Mouse (Mus musculus): ENCODE measurements around the gene Gp9.
A peak's percentile ranks its signal among the peaks of the same experiment; 100 is the strongest.

The Gp9 gene

DNA sequence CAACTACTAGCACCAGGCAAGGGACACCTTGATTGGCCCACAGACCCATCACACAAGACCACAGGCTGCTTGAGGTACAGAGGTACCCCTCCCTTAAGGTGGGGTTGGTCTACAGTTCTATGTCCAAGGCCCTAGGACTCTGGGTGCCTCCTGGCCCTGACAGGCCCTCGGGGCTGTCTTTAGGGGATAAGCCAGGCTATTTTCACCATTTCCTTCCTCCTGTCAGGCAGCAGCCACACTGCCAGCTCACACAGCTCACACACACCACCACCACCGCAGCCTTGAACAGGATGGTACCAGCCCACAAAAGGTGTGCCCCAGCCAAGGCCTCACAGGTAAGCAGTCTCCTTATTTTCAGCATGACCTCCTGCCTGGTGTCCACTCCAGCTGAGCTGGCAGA lies at the start of gene Gp9:
Gene Gp9, plus strand, starts transcription at position 231 of the 400 bp plus-strand sequence.
- DNase-seq (ENCODE audit: low read depth): no peak

DNA sequence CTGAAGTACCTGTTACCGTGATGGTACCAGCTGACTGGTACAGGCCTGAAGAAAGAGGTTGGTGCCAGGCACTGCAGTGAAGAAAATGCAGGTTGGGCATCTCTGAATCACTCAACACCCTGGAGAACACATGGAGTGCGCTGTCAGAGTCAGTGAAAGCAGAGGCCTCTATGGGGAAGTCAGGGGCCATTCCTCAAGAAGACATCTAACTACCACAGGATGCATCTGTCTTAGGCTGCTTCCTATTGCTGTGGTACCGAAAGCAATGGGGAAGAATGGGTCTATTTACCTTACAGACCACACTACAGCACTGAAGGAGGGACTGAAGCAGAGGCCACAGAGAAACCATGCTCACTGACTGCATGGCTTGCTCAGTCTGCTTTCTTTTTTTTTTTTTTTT lies 49.8 kb upstream of the Gp9 start:
- DNase-seq (ENCODE audit: low read depth): no peak

- DNase-seq (ENCODE audit: low read depth): no peak
These were observed 47.7 kb upstream of the Gp9 start for GRCm38 (mm10) chr6:87730141-87730540.

- peak; percentile 15 for DNase-seq (ENCODE audit: low read depth)
These were observed 47.0 kb upstream of the Gp9 start, which contains the start of gene Efcc1 for GRCm38 (mm10) chr6:87730591-87731462. Gene Efcc1 (plus strand): TSS chr6:87730869.

- DNase-seq (ENCODE audit: low read depth): no peak
These were observed 46.3 kb upstream of the Gp9 start for GRCm38 (mm10) chr6:87731463-87732095.

DNA sequence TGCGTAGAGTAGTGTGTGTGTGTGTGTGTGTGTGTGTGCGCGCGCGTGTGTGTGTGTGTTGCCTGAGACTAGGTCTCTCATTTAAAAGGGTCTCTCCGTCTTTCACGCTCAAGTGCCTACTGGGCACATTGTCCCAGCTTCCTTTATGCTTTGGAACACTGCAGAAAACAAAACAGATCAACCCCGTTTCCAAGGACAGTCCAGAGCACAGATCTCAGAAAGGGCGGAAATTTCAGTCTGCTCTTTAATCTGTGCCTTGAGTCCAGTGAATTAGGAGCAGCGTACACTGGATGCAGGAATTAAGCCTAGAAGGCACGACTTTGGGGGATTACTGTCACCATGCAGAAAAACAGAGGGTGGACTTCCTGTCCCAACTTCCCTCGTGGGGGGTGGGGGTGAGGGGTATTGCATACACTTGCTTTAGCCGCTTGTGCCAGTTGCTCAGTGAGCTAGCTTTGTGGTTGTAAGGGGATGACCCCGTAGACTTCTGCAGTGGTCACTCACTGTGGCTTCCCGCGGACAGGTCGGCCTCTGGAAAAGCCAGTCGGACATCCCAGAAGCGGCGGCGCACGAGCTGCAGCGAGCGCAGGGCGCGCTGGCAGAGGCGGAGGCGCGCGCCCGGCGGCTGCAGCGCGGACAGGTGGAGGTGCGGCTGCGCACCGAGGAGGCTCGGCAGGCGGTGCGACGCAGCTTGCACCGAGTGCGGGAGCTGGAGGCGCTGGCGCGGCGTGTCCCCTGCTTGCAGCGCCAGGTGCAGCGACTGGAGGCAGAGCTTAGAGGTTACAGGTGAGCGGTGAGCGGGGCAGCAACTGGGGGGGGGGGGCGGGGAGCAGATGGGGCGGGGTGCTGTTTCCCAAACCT lies 45.5 kb upstream of the Gp9 start:
- DNase-seq (ENCODE audit: low read depth): no peak

DNA sequence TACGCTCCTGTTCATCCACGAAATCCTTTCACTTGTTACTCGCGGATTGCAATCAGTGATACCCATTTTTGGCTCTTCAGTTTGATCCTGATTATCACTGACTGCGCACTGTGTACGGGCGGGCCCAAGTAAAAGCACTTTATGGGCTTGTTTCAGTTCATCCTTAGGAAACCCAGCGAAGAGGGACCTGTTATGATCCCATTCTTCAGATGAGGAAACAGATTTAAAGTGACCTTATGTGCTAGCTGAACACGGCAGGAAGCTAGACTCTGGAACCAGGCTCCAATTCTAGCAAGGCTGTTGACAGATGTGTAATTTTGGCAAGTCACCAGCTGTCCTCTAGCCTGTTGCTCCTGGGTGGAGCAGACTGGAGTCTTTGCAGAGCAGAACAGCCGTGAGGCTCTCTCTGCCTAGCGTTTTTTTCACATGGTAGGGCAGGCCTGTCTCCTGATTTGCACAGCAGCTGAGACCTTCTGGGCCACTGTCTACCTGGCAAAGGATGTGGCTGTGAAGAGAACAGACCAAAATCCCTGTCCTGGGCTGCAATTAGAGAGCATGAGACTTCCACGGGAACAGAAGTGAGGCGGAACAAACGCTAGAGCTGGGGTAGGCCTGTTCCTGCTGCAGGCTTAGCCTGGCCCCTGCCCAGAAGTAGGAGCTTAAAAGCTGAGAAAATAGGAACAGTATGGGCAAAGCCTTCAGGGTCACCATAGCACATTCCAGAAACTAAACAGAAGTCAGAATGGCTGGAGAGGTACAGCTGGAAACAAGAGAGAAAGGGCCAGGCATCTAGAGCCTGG lies 44.5 kb upstream of the Gp9 start:
- no peak for DNase-seq (ENCODE audit: low read depth)

GRCm38 (mm10) chr6:87734136-87734535 lies 43.7 kb upstream of the Gp9 start:
- DNase-seq (ENCODE audit: low read depth): no peak

DNA sequence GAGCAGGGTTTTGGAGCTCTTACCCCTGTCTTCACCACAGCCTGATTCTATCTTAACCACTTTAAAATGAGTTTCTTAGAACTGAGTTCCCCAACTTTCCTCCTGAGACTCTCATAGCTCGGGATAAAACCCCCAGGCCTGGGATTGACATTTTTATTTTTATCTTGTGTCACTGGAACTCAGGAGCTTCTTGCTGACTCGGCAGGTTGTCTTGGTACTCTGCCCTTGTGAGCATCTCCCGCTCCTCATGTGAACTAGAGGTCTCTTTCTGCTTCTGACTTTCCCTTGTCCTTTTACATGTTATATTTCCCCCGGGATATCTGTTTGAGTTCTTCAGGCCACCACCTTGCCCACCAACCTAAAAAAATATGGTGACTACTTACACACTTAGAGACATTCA lies 40.9 kb upstream of the Gp9 start:
- no peak for DNase-seq (ENCODE audit: low read depth)

DNA sequence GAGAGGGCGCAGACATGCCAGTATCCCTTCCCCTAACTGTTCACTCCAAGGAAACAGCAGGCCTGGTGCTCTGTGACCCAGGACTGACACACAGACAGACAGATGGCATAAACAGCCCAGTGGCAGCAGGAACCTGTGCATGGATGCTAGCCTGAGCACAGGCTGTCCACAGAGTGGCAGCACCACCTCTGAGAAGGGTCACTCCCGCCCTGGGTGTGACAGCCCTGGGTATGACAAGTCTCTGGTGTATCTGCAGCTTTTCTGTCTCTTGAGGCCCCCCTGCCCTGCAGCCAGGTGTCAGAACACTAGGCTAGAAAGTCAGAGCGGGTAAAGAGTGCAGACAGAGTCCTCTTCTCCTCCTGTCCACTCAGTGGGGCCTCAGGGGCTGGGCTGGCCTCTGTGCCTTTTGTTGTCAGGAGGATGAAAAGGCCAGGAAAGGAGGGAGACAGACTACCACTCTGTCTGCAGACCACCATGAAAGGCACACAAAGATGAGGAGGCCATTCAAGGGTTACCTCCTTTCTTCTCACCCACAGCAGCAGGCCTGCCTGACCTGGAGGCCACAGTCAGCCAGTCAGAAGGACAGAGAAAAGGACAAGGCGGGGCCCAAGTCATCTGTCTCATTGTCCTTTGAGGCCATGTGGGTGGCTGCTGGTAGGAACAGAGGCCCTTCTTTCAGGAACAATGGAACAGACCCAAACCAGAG lies 39.8 kb upstream of the Gp9 start:
- no peak for DNase-seq (ENCODE audit: low read depth)

- DNase-seq (ENCODE audit: low read depth): no peak
These were observed 38.0 kb upstream of the Gp9 start for GRCm38 (mm10) chr6:87739898-87740297.

- DNase-seq (ENCODE audit: low read depth): no peak
These were observed 37.4 kb upstream of the Gp9 start for GRCm38 (mm10) chr6:87740496-87740895.

DNA sequence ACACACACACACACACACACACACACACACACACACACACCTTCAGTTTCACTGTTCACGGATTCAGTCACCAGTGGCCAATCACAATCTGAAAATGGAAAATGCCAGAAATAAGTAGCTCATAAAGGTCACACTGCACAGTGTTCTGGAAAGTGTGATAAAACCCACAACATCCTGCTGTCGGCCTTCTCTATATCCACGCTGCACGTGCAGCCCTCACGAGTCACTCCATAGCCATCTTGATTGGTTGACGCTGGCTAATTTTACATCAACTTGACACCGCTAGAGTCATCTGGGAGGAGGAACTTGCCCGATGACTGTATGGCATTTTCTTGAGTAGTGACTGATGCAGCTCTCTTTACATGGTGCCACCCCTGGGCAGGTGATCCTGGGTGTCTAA lies 35.9 kb upstream of the Gp9 start:
- DNase-seq (ENCODE audit: low read depth): peak; percentile 50

GRCm38 (mm10) chr6:87742804-87743203 lies 35.1 kb upstream of the Gp9 start:
- DNase-seq (ENCODE audit: low read depth): peak; percentile 65

DNA sequence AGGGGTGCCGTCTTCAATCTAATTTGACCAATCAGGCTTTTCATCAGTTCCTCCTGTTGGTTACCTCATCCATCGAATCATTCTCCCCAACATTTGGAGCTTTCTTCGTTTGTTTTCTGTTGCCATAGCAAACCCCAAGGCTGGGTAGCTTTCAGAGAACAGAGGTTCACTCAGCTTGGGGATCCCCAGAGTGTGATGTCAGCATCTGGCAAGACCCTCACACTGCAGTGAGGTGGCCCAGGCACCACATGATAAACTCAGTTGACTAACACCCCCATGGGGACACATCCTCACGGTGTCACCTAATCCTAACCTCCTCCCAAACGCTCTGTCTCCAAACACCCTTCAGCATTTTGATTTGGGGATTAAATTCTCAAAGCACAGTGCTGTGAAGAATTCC lies 34.6 kb upstream of the Gp9 start:
- no peak for DNase-seq (ENCODE audit: low read depth)

DNA sequence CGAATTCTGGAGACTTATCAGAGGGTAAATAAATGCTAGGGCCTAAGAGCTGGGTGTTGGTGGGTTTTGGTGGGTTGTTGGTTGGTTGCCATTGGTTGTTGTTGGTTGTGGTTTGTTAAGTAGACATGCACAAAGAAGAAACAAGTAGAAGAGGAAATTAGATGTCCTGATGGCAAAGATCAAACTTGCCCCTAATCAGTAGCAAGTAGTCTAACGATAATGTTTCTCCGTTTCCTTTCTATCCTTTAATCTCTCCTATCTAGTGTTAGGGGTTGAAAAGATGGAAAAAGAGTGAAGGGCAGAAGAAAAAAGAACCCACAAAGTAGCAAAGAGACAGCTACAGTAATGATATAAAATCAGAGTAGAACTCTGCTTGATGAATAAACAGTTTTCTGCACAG lies 33.2 kb upstream of the Gp9 start:
- DNase-seq (ENCODE audit: low read depth): no peak

- no peak for DNase-seq (ENCODE audit: low read depth)
These were observed 32.6 kb upstream of the Gp9 start for GRCm38 (mm10) chr6:87745301-87745700.

- DNase-seq (ENCODE audit: low read depth): no peak
These were observed 31.8 kb upstream of the Gp9 start for GRCm38 (mm10) chr6:87746059-87746458.

DNA sequence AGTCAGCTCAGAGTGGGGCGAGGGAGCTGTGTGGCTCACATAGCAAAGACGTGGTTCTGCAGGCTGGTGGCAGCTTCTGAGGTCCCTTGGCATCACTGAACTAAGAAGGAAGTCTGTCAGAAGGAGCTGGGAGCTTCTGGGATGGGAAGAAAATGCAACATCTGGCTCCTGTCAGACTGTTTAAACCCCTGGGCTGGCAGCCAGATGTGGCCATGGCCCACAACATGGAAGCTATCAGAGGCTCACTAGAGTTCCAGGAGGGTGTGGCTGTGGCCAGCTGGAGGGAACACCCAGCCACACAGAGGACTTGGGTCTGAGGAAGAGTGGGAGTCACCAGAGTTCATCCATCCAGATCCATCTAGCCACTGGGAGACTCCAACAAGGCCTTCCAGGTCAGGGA lies 31.0 kb upstream of the Gp9 start:
- DNase-seq (ENCODE audit: low read depth): no peak

DNA sequence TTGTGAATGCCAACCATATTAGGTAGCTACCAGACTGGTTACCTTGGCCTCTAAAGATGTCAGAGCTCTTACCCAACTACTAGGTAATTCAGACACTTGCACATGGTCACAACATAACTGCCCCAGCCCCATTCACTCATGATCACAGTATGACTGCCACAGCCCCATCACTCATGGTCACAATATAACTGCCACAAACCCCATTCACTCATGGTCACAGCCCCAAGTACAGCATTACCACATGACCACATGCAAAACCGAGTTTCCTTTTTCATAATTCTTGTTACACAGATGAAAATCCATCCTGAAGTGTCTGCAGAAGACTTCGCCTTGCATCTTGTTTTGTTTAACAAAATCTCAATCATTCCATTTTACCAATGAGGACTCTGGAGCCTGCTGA lies 29.8 kb upstream of the Gp9 start:
- no peak for DNase-seq (ENCODE audit: low read depth)

DNA sequence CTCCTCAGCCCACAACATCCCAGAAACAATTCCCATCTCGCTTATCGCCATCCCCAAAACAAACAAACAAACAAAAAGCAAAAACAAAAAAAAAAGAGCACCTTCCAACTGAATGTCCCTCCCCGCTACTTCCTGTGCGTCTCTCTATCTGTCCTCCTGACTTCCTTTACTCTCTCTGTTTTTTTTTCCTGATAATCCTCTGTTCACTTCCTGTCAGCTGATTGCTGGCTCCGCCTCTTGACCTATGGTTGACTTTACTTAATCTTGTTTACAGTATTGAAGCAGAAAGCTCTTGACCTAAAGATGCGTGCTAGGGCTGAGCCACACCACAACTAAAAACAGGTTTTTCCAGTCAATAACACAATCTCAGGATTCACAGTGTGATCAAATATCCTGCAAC lies 29.3 kb upstream of the Gp9 start:
- DNase-seq (ENCODE audit: low read depth): no peak

Data from induced T-regulatory cell, adult 2 months (primary cell).